Mouse (Mus musculus): ENCODE measurements around the gene Rft1. TPM values are rescaled to one million over a fixed set of nuclear protein-coding genes. Genes with fewer than 3 reads are reported as not detected.

Rft1 gene
- polyA plus RNA-seq, 1 experiment from 2014 or later: 7.0 TPM

DNA sequence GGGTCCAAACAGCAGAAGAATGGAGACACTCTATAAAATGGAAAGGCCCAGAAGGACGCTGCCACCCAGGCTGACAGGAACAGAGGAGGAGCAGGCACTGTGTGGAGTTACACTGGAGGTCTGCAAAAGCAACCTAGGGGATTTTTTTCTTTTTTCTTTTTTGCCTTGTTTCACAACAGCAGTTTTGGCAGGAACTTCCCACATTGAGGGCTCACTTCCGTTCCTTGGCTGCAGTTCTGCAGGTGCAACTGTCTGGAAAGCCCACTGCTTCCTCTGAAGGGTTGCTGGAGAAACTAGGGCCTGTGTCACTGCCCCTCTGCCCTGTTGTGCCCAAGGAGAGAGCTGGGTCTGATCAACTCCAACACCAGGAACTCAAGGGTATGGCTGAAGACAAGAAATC, 12.4 kb upstream of the Rft1 start:
- Histone ChIP-seq H3K4me1 (ENCODE audit: insufficient read depth) (peaks cover 7% of the 10 kb centered on the region), H3K4me2 (ENCODE audit: low read depth, low read length) (peak overlapping the region; percentile 11; the same call in 1 of the 2 replicates), H3K4me3 (ENCODE audit: low read depth, low read length) (no peak overlapping the region), H3K27me3 (ENCODE audit: insufficient read depth, low read length) (no peaks in the 10 kb centered on the region), H3K36me3 (replicated peaks; ENCODE audit: insufficient read depth, low read length) (no peaks in the 10 kb centered on the region), H3K9ac (replicated peaks) (no peak overlapping the region), H3K9me3 (ENCODE audit: low read length) (no peaks in the 10 kb centered on the region), H3K27ac (ENCODE audit: low read depth) (peak overlapping the region; percentile 44; the same call in 1 of the 2 replicates)
- no peak for ATAC-seq
- TF ChIP-seq EP300 (IDR thresholded peaks at IDR 0.05; ENCODE audit: low read depth) (no peak), CTCF (IDR thresholded peaks at IDR 0.05; ENCODE audit: low read depth) (no peak)
- 39% methylated on average over 2 of the region's 2 CpGs for WGBS (ENCODE audit: insufficient replicate concordance)
- no peak for DNase-seq

GRCm38 (mm10) chr14:30644026-30644425, 10.1 kb upstream of the Rft1 start:
- no peaks in the 10 kb centered on the region for H3K27me3 ChIP-seq (ENCODE audit: insufficient read depth, low read length)
- no peak overlapping the region for H3K27ac ChIP-seq (ENCODE audit: low read depth)
- no peak overlapping the region for H3K4me3 ChIP-seq (ENCODE audit: low read depth, low read length)
- DNase-seq (no peak), ATAC-seq (no peak)
- no peak for TF ChIP-seq CTCF (IDR thresholded peaks at IDR 0.05; ENCODE audit: low read depth)
- TF ChIP-seq EP300 (IDR thresholded peaks at IDR 0.05; ENCODE audit: low read depth): no peak
- no peaks in the 10 kb centered on the region for H3K9me3 ChIP-seq (ENCODE audit: low read length)
- H3K4me2 ChIP-seq (ENCODE audit: low read depth, low read length): no peak overlapping the region
- no peaks in the 10 kb centered on the region for H3K36me3 ChIP-seq (replicated peaks; ENCODE audit: insufficient read depth, low read length)
- no peak overlapping the region for H3K9ac ChIP-seq (replicated peaks)
- WGBS (ENCODE audit: insufficient replicate concordance): 89% methylated on average over 2 of the region's 2 CpGs
- peaks cover 7% of the 10 kb centered on the region for H3K4me1 ChIP-seq (ENCODE audit: insufficient read depth)

GRCm38 (mm10) chr14:30645066-30645465, 9.1 kb upstream of the Rft1 start:
- no peak for ATAC-seq
- no peak for DNase-seq
- no peaks in the 10 kb centered on the region for H3K9me3 ChIP-seq (ENCODE audit: low read length)
- no peak overlapping the region for H3K4me2 ChIP-seq (ENCODE audit: low read depth, low read length)
- H3K9ac ChIP-seq (replicated peaks): no peak overlapping the region
- no peak overlapping the region for H3K4me3 ChIP-seq (ENCODE audit: low read depth, low read length)
- H3K4me1 ChIP-seq (ENCODE audit: insufficient read depth): peaks cover 7% of the 10 kb centered on the region
- TF ChIP-seq CTCF (IDR thresholded peaks at IDR 0.05; ENCODE audit: low read depth): no peak
- no peak for TF ChIP-seq EP300 (IDR thresholded peaks at IDR 0.05; ENCODE audit: low read depth)
- 59% methylated on average over 8 of the region's 8 CpGs for WGBS (ENCODE audit: insufficient replicate concordance)
- no peaks in the 10 kb centered on the region for H3K27me3 ChIP-seq (ENCODE audit: insufficient read depth, low read length)
- no peak overlapping the region for H3K27ac ChIP-seq (ENCODE audit: low read depth)
- no peaks in the 10 kb centered on the region for H3K36me3 ChIP-seq (replicated peaks; ENCODE audit: insufficient read depth, low read length)

DNA sequence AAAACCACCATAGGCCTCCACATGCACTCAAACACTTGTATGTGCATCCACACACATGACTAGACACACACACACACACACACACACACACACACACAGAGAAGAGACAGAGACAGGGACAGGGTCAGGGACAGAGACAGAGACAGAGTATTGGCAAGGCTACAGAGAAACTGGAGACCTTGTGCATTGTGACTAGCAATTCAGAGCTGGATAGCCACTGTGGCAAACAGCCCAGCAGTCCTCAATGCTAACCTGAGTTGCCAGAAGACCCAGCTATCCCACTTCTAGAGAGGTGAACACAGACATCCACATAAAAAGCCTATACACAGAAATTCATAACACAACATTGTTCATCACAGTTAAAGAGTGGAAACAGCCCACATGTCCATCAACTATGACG, 7.7 kb upstream of the Rft1 start:
- ATAC-seq (no peak), DNase-seq (no peak)
- TF ChIP-seq CTCF (IDR thresholded peaks at IDR 0.05; ENCODE audit: low read depth) (no peak), EP300 (IDR thresholded peaks at IDR 0.05; ENCODE audit: low read depth) (no peak)
- no peak overlapping the region for H3K27ac ChIP-seq (ENCODE audit: low read depth)
- no peaks in the 10 kb centered on the region for H3K27me3 ChIP-seq (ENCODE audit: insufficient read depth, low read length)
- no peak overlapping the region for H3K4me2 ChIP-seq (ENCODE audit: low read depth, low read length)
- no peak overlapping the region for H3K9ac ChIP-seq (replicated peaks)
- no peaks in the 10 kb centered on the region for H3K9me3 ChIP-seq (ENCODE audit: low read length)
- 62% methylated on average over 1 of the region's 1 CpGs for WGBS (ENCODE audit: insufficient replicate concordance)
- H3K4me3 ChIP-seq (ENCODE audit: low read depth, low read length): no peak overlapping the region
- no peaks in the 10 kb centered on the region for H3K36me3 ChIP-seq (replicated peaks; ENCODE audit: insufficient read depth, low read length)
- H3K4me1 ChIP-seq (ENCODE audit: insufficient read depth): peaks cover 2% of the 10 kb centered on the region; the same call in 1 of the 2 replicates

DNA sequence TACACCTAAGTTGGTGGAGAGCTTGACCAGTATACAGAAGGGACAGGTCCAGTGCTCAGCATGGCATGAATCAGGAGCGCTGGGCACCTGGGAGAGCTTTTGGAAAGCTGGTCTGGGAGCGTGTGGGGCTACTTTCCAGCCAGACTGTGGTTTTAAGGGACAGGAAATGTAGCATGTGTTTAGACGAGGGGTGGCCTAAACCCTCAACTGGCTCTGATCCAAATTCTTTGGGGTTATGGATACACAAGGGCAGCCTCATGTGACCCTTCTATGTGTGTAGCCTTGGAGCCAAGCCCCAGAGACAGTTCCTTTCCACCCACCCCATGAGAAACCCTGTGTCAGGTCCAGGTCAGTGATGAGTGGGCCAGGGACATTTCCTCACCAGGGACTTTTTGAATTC, 5.7 kb upstream of the Rft1 start:
- Histone ChIP-seq H3K27ac (ENCODE audit: low read depth) (no peak overlapping the region), H3K4me3 (ENCODE audit: low read depth, low read length) (no peak overlapping the region), H3K36me3 (replicated peaks; ENCODE audit: insufficient read depth, low read length) (no peaks in the 10 kb centered on the region), H3K4me1 (ENCODE audit: insufficient read depth) (no peaks in the 10 kb centered on the region), H3K27me3 (ENCODE audit: insufficient read depth, low read length) (no peaks in the 10 kb centered on the region), H3K9ac (replicated peaks) (no peak overlapping the region), H3K9me3 (ENCODE audit: low read length) (no peaks in the 10 kb centered on the region), H3K4me2 (ENCODE audit: low read depth, low read length) (no peak overlapping the region)
- no peak for ATAC-seq
- TF ChIP-seq EP300 (IDR thresholded peaks at IDR 0.05; ENCODE audit: low read depth) (no peak), CTCF (IDR thresholded peaks at IDR 0.05; ENCODE audit: low read depth) (no peak)
- WGBS (ENCODE audit: insufficient replicate concordance): 45% methylated on average over 3 of the region's 3 CpGs
- DNase-seq: no peak

DNA sequence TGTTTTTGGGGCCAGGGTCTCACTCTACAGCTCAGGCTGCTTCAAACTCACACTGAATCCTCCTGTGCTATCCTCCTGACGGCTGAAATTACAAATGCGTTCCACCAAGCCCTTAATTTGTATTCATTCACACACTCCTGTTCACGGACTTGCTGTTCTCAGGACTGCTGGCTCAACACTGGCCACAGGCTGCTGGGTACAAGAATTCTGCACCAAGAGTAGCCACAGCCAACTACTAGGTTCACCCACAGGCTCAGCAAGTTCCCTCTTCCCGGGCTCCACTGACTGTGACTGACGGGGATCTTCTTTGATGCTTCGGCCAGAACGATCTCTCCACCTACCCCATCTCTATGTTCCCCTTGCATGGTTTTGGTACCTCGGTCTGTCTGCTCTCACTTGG, 4.4 kb upstream of the Rft1 start:
- Histone ChIP-seq H3K9ac (replicated peaks) (no peak overlapping the region), H3K4me1 (ENCODE audit: insufficient read depth) (peaks cover 5% of the 10 kb centered on the region; the same call in 1 of the 2 replicates), H3K4me3 (ENCODE audit: low read depth, low read length) (no peak overlapping the region), H3K36me3 (replicated peaks; ENCODE audit: insufficient read depth, low read length) (no peaks in the 10 kb centered on the region), H3K4me2 (ENCODE audit: low read depth, low read length) (no peak overlapping the region), H3K9me3 (ENCODE audit: low read length) (no peaks in the 10 kb centered on the region), H3K27me3 (ENCODE audit: insufficient read depth, low read length) (no peaks in the 10 kb centered on the region), H3K27ac (ENCODE audit: low read depth) (no peak overlapping the region)
- TF ChIP-seq CTCF (IDR thresholded peaks at IDR 0.05; ENCODE audit: low read depth) (no peak), EP300 (IDR thresholded peaks at IDR 0.05; ENCODE audit: low read depth) (no peak)
- WGBS (ENCODE audit: insufficient replicate concordance): 73% methylated on average over 8 of the region's 8 CpGs
- ATAC-seq (no peak), DNase-seq (no peak)

DNA sequence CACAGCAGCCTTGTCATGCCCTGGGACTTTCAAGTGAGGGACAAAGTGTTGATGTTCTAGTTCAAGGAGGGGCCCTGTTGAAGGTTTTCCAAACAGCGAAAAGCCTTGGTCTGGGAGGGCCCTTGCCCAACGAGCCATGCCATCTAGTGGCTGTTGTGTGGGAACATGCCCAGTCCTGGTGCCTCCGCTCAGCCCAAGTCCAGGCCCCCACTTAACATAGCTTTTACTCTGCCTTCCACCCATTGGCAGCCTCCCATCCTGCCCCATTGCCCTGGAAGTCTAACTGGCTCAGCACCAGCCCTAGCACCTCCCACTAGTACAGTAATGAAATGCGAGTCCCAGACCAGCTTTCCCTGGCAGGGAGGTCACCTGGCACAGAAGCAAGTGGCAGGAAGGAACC, 3.2 kb upstream of the Rft1 start:
- peaks cover 13% of the 10 kb centered on the region; the same call in 1 of the 2 replicates for H3K4me1 ChIP-seq (ENCODE audit: insufficient read depth)
- H3K27me3 ChIP-seq (ENCODE audit: insufficient read depth, low read length): no peaks in the 10 kb centered on the region
- ATAC-seq (peak; percentile 22; the same call in 1 of the 2 replicates), DNase-seq (peak; percentile 36)
- no peak overlapping the region for H3K4me3 ChIP-seq (ENCODE audit: low read depth, low read length)
- no peak overlapping the region for H3K9ac ChIP-seq (replicated peaks)
- H3K36me3 ChIP-seq (replicated peaks; ENCODE audit: insufficient read depth, low read length): no peaks in the 10 kb centered on the region
- H3K4me2 ChIP-seq (ENCODE audit: low read depth, low read length): no peak overlapping the region
- 25% methylated on average over 4 of the region's 4 CpGs for WGBS (ENCODE audit: insufficient replicate concordance)
- no peaks in the 10 kb centered on the region for H3K9me3 ChIP-seq (ENCODE audit: low read length)
- H3K27ac ChIP-seq (ENCODE audit: low read depth): no peak overlapping the region
- TF ChIP-seq EP300 (IDR thresholded peaks at IDR 0.05; ENCODE audit: low read depth): no peak
- peak; percentile 64 for TF ChIP-seq CTCF (IDR thresholded peaks at IDR 0.05; ENCODE audit: low read depth)
